Mouse (Mus musculus) midbrain, embryonic 11.5 days (tissue): ENCODE measurements at regions not wholly inside any gene's neighbourhood (a gene's known extent, or its start where the extent isn't known, plus 50 kb on each side); places are given as distances from the start of the nearest gene placed in this dataset.
"Not testable (repeated sequence)": the region's sequence is repeated elsewhere in the genome, so short reads cannot be mapped to it uniquely, and the experiment has no call there.

Experiments
- ATAC-seq: fragments of 200-750 bp; cut with Nextera tagmentation; 2 replicates; pipeline ENCODE4 v1.8.0; 2017; ENCODE audit warnings: moderate TSS enrichment, moderate library complexity; ENCODE audit not compliant: low FRiP score
- DNase-seq: peaks from one replicate; pipeline ENCODE4 v3.0.0; 2015; ENCODE audit warnings: low spot score; ENCODE audit errors: missing footprints
- H3K27ac ChIP-seq: fragments of 300-500 bp; sonication (generic); 2 replicates; pipeline ENCODE4 v1.5.1; 2014; ENCODE audit warnings: low read depth, low read length
- H3K27me3 ChIP-seq: fragments of 300-500 bp; sonication (generic); 2 replicates; pipeline ENCODE4 v1.6.1; 2014; ENCODE audit warnings: mild to moderate bottlenecking, low read length, moderate library complexity, mixed read lengths; ENCODE audit not compliant: control insufficient read depth, insufficient read depth
- H3K36me3 ChIP-seq: fragments of 300-500 bp; sonication (generic); 2 replicates; pipeline ENCODE4 v1.6.1; 2014; ENCODE audit warnings: mild to moderate bottlenecking, low read length, moderate library complexity, mixed read lengths; ENCODE audit not compliant: control insufficient read depth, insufficient read depth
- H3K4me1 ChIP-seq: fragments of 300-500 bp; sonication (generic); 2 replicates; pipeline ENCODE4 v1.6.1; 2014; ENCODE audit warnings: low read length; ENCODE audit not compliant: control insufficient read depth, insufficient read depth
- H3K4me2 ChIP-seq: fragments of 300-500 bp; sonication (generic); 2 replicates; pipeline ENCODE4 v1.6.1; 2014; ENCODE audit warnings: mild to moderate bottlenecking, moderate library complexity
- H3K4me3 ChIP-seq: fragments of 300-500 bp; sonication (generic); 2 replicates; pipeline ENCODE4 v1.5.1; 2014; ENCODE audit warnings: low read depth, low read length
- H3K9ac ChIP-seq: fragments of 300-500 bp; sonication (generic); 2 replicates; pipeline ENCODE4 v1.6.1; 2014; ENCODE audit warnings: low read length
- H3K9me3 ChIP-seq: fragments of 300-500 bp; sonication (generic); 2 replicates; pipeline ENCODE4 v1.6.1; 2016; ENCODE audit warnings: low read length; ENCODE audit not compliant: control insufficient read depth
- WGBS: fragments of 180-500 bp; shearing (Covaris S2); extraction: QIAGEN DNeasy Blood & Tissue Kit; methylation state at CpG from one replicate; pipeline ENCODE4 v1.1.7; 2014; 5-methylcytosine and 5-hydroxymethylcytosine counted together

DNA sequence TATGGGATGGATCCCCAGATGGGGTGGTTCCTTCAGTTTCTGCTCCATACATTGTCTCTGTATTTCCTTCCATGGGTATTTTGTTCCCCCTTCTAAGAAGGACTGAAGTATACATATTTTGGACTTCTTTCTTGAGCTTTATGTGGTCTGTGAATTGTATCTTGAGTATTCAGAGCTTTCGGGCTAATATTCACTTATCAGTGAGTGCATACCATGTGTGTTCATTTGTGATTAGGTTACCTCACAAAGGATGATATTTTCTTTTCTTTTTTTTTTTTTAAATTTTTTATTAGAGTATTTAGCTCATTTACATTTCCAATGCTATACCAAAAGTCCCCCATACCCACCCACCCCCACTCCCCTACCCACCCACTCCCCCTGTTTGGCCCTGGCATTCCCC, 657.8 kb downstream of the Kcnt2 start:
- not testable (repeated sequence) for ATAC-seq, H3K9ac ChIP-seq
- WGBS, result 93% methylated on average over 1 of the region's 1 CpGs

GRCm38 (mm10) chr1:140913566-140913965, 667.6 kb downstream of the Kcnt2 start:
- H3K4me1 ChIP-seq, result no peaks in the 10 kb centered on the region
- H3K9ac ChIP-seq, result no peak overlapping the region
- no peaks in the 10 kb centered on the region for H3K9me3 ChIP-seq
- ATAC-seq, result no peak
- H3K4me2 ChIP-seq, result no peak overlapping the region
- DNase-seq, result no peak
- H3K36me3 ChIP-seq, result no peaks in the 10 kb centered on the region
- H3K27me3 ChIP-seq, result no peaks in the 10 kb centered on the region
- H3K27ac ChIP-seq, result no peak overlapping the region
- WGBS, result 80% methylated on average over 2 of the region's 2 CpGs
- no peak overlapping the region for H3K4me3 ChIP-seq

More for the DNA sequence above, 657.8 kb downstream of the Kcnt2 start:
- H3K4me1 ChIP-seq, H3K4me2 ChIP-seq, H3K27ac ChIP-seq, H3K4me3 ChIP-seq, H3K9me3 ChIP-seq, DNase-seq, H3K27me3 ChIP-seq, H3K36me3 ChIP-seq: not testable (repeated sequence)

- H3K4me2 ChIP-seq, result no peak overlapping the region
- no peaks in the 10 kb centered on the region for H3K9me3 ChIP-seq
- ATAC-seq (no peak), DNase-seq (no peak)
- no peak overlapping the region for H3K4me3 ChIP-seq
- 78% methylated on average over 4 of the region's 4 CpGs for WGBS
- H3K36me3 ChIP-seq, result no peaks in the 10 kb centered on the region
- H3K27me3 ChIP-seq, result no peaks in the 10 kb centered on the region
- H3K9ac ChIP-seq, result no peak overlapping the region
- H3K27ac ChIP-seq, result no peak overlapping the region
- H3K4me1 ChIP-seq, result no peaks in the 10 kb centered on the region
Measured at GRCm38 (mm10) chr1:140940348-140940747, 694.4 kb downstream of the Kcnt2 start.

DNA sequence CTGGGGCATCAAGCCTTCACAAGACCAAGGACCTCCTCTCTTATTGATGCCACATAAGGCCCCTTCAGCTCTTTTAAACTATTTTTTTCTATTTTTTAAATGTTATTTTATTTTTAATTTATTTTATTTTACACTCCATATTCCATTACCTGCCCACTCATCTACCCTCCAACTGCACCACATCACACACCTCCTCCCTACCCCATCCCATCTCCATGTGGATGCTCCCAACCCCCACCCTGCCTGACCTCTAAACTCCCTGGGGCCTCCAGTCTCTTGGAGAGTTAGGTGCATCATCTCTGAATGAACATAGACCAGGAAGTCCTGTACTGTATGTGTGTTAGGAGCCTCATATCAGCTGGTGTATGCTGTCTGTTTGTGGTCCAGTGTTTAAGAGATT, 712.9 kb downstream of the Kcnt2 start:
- H3K36me3 ChIP-seq, result no peaks in the 10 kb centered on the region
- ATAC-seq, result peak; percentile 59; the same call in 1 of the 2 replicates
- H3K27me3 ChIP-seq, result no peaks in the 10 kb centered on the region

DNA sequence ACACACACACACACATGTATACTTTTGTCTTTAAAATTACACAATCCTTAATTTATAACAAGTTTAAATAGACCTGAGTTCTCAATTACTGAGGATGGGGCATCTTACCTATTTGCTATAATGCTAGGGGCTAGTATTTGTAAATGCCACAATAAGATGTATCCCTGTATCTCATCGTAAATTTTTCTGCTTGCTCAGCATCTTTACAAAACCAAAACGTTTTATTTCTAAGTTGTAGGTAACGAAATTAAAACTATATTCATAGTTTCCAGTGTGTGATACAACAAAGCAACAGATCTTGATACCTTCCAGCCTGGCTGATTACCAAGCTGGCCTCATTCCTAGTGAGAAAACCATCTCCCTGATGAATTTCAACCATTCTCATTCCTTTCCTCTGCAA, 755.9 kb downstream of the Kcnt2 start:
- DNase-seq (no peak), ATAC-seq (no peak)
- no peaks in the 10 kb centered on the region for H3K9me3 ChIP-seq
- H3K27me3 ChIP-seq, result no peaks in the 10 kb centered on the region
- no peak overlapping the region for H3K9ac ChIP-seq
- H3K27ac ChIP-seq, result no peak overlapping the region
- no peak overlapping the region for H3K4me2 ChIP-seq
- H3K36me3 ChIP-seq, result no peaks in the 10 kb centered on the region
- H3K4me3 ChIP-seq, result no peak overlapping the region
- no peaks in the 10 kb centered on the region for H3K4me1 ChIP-seq
- WGBS, result 73% methylated on average over 3 of the region's 3 CpGs

More for the DNA sequence above, 712.9 kb downstream of the Kcnt2 start:
- H3K27ac ChIP-seq, result no peak overlapping the region
- no peak for DNase-seq
- no peak overlapping the region for H3K4me2 ChIP-seq
- H3K4me3 ChIP-seq, result no peak overlapping the region
- no peak overlapping the region for H3K9ac ChIP-seq
- H3K4me1 ChIP-seq, result no peaks in the 10 kb centered on the region
- no peaks in the 10 kb centered on the region for H3K9me3 ChIP-seq
